Mouse (Mus musculus) natural killer cell, adult 2 months (primary cell): ENCODE results near the gene Grin2c.

Source experiments
- DNase-seq, 2 experiments: peaks; one replicate each; pipeline ENCODE4 v3.0.0; 2022; ENCODE audit warnings: low spot score in 2 of 2

The Grin2c gene

DNA sequence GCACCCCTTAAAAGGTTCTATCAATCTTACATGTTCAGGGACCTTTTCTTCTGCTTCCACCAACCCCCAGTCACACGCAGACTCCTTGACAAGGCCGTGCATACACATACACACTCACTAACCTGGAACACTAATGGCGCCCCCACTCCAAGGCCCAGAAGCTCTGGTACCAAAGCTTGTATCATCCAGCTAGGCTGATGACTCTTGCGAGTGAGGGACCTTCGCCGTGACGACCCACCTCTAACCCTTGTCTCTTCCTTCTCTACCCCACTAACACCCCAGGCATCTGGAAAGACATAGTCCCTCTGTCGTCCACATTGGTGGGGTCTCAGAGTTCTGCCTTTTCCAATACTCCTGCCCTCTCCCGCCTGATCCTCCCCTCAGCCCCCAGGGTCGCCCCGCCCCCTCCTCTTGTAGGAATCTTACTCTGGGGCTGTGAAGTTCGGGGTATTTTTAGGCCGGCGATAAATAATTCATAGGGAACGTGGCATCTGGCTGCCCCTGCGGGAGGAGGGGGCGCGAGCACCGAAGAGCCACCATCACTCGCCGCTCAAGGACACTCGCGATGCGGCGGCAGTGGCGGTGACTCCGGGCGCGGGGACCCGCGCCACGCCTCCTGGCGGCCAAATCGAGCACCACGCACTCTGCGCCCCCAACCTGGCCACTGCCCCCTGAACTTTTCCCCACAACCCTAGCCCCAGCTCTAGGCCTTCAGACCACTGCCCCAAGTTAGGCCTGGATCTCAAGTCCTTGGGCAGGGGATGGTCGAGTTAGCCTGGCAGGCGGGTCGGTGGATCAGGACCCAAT lies 2.0 kb downstream of the Grin2c start:
- no peak for DNase-seq

- DNase-seq, result no peak
Measured at GRCm38 (mm10) chr11:115264136-115264861, 2.7 kb downstream of the Grin2c start.

DNA sequence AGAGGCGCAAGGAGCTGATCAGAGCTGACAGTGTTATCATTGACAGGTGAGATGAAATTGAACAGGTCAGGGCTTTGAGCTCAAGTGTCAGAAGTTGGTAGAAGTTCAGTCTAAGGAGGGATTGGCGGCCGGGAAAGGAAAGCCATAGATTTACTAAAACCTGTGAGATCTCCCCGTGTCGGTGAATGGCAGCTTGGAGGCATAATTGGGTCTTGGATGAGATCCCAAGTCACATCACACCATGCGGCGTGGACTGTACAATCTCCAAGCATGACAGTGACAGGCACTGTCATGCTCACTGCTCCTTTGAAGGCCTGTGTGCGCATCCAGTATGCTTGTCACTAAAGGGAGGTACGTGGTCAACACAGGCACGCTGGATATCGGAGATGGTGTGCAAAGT lies 4.1 kb downstream of the Grin2c start:
- DNase-seq, result no peak

DNA sequence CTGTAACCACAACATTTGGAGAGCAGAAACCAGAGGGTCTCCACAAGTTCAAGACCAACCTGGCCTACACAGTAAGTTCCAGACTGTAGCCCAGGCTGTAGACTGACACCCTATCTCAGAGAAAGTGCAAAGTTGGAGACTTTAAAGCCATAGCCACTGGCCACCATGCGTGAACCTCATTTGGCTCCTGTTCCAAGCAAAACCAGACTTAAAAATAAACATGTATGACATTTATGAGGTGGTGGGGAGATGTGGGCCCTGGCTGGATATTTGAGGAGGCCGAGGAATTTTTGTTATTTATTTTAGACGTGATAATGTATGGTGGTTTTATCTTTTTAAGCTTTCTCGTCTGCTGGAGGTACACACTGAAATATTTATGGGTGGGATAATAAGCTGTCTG lies 7.9 kb downstream of the Grin2c start:
- no peak for DNase-seq

GRCm38 (mm10) chr11:115257775-115258510 lies 9.1 kb downstream of the Grin2c start:
- DNase-seq, result no peak

DNA sequence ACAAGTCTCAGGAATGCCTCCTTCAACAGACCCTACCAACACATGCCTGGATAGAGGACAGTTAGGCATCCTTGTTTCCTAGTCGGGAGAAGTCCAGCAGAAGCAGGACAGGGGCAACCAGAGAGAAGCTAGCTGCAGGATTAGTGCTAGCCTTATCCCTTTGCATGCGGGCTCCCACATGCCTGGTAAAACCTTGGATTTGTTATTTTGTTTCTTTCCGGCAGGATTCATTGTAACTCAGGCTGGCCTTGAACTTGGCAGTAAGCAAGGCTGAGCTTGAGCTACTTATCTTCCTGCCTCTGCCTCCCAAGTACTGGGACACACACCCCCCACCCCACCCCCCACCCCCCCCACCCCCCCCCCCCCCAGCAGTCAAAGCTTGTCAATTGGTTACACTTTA lies 15.8 kb downstream of the Grin2c start:
- no peak for DNase-seq

DNA sequence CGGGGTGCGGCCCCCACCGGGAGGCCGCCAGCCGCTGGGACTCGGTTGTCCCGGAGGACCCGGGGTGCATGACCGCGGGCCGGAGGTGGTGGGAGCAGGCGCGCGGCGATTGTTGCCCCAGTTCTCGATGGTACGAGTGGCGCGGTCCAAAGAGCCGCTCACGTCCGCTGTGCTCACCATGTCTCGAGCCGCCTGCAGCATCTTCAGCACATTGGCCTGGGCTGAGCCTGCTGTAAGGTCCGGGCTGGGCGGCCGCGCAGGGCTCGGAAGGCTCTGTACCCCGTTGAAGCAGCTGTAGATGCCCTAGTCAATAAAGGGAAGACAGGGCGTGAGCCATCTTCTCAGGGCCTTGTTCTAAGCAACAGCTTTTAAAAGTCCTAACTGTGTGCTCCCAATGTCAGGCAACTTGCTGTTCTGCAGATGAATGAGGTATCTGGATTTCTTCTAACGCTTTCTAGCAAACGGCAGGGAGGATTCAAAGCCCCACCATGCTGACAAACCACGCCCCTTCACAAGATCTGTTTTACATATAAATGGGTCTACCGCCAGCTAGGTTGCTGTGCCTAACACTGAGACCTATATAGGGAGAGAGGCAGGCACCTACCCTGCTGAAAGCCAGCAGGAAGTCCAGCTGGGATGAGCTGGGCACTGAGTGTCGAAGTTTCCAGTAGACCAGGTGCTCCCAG lies 16.5 kb downstream of the Grin2c start:
- no peak for DNase-seq

GRCm38 (mm10) chr11:115249721-115250404 lies 17.2 kb downstream of the Grin2c start:
- DNase-seq, result no peak

GRCm38 (mm10) chr11:115247945-115248344 lies 19.1 kb downstream of the Grin2c start:
- DNase-seq, result peak in 1 of 2 experiments; percentile 31

- no peak for DNase-seq
Measured at GRCm38 (mm10) chr11:115247240-115247639, 19.8 kb downstream of the Grin2c start.

DNA sequence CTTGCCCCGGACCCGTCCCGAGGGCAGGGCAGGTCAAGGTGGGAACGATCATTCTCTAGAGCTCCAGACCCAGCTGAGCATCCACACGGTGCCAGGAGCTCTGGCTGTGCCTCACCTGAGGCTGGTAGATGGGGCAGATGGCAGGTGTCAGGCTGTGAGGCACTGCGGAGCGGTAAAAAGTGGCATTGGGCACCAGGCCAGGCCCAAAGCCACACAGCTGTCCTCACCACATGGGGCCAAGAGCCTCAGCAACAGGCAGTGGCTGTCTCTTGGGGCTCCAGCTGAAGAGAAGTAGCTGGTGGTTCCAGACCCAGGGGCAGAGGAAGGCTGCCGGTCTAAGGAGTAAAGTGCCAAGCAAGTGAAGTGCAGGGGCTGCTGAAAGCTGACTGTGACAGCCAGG lies 20.7 kb downstream of the Grin2c start:
- no peak for DNase-seq

DNA sequence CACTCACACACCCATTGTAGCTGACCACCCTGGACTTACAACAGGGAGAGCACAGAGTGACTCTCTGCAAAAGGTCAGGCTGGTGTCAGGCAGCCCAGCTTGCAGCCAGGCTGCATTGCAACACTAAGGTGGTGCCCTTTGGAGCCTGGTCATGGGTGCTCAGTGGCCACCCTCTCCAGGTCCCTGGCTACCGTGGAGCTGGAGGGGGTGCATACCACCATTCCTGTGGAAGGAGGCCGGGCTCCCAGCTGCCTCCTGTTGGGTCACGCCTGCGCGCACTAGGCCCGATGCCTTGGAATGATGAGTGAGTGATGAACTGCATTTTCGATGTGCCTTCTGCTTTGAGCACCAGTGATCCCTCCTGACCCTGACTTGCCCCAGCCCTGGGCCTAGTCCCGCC lies 22.2 kb downstream of the Grin2c start:
- no peak for DNase-seq

GRCm38 (mm10) chr11:115243783-115244182 lies 23.3 kb downstream of the Grin2c start:
- DNase-seq, result no peak

GRCm38 (mm10) chr11:115242746-115243145 lies 24.3 kb downstream of the Grin2c start:
- no peak for DNase-seq

- DNase-seq, result no peak
Measured at GRCm38 (mm10) chr11:115241402-115241801, 25.6 kb downstream of the Grin2c start.

DNA sequence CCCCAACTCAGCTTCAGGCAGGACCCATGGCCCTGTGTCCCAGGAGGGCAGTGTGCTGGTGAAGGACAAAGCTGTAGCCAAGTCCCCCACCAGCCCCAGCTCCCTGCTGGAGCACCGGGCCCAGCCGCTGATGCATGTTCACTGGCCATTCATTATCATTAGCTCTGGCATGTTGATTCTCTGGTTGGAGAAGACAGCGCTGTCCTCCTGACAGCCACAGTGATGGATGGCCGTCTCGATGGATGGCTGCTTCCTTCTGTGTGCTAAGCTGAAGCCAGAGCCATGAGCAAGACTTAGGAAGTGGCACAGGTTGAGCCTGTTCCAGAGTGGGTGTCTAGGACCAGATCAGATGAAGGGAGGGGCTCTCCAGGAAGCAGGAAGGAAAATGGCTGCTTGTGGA lies 30.5 kb downstream of the Grin2c start:
- no peak for DNase-seq

- DNase-seq, result no peak
Measured at GRCm38 (mm10) chr11:115234320-115235044, 32.6 kb downstream of the Grin2c start.

- DNase-seq, result no peak
Measured at GRCm38 (mm10) chr11:115233526-115234290, 33.3 kb downstream of the Grin2c start.

DNA sequence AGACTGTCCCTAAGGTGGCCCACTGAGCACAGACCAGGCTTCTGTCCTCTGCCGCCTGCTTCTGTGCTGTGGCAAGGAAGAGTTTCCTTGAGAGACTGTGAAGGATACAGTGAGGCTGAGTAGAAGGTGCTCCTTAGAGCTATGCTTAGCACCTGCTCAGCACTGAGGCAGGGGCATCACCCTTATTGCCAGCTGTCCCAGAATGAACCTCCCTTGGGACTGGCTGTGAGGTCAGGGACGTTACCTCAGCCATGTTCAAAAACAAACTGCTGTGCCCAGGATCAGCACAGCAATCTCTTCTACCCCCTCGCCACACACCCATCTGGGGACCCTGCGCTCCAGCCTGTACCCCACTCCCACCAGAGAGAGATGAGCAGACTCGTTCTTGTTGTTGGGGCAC lies 34.2 kb downstream of the Grin2c start:
- DNase-seq, result no peak

GRCm38 (mm10) chr11:115231924-115232323 lies 35.1 kb downstream of the Grin2c start:
- DNase-seq, result no peak
